Comparison of ENCODE assay signal across 8 mouse cellular contexts in genomic region chr5:24842274-24843102, GRCm38 (mm10). TPM values are rescaled to one million over a fixed set of nuclear protein-coding genes. Genes with fewer than 3 reads are reported as not detected.
DNase-seq lines count a peak whose midpoint lies in the region; ATAC-seq and TF ChIP-seq lines count a peak whose summit lies in the region.

Rheb (minus strand) TSS chr5:24842624.

- H3K36me3 ChIP-seq in forebrain, embryonic 10.5 days (replicated peaks) = peaks cover 9% of the 10 kb centered on the region
- no peaks in the 10 kb centered on the region for H3K36me3 ChIP-seq in heart, embryonic 15.5 days
- H3K36me3 ChIP-seq in liver, embryonic 14.5 days (replicated peaks; ENCODE audit: control insufficient read depth, insufficient read depth, low read depth) = no peaks in the 10 kb centered on the region
- H3K36me3 ChIP-seq in neural tube, embryonic 11.5 days (ENCODE audit: control insufficient read depth, insufficient read depth, low read length) = no peaks in the 10 kb centered on the region
- no peaks in the 10 kb centered on the region for H3K36me3 ChIP-seq in stomach, postnatal 0 days (ENCODE audit: control insufficient read depth, insufficient read depth, low read length)

- H3K4me2 ChIP-seq in heart, embryonic 15.5 days = peak within 1 kb of the TSS; percentile 80
- peak within 1 kb of the TSS; percentile 100 for H3K4me2 ChIP-seq in liver, embryonic 14.5 days (ENCODE audit: low read depth)
- H3K4me2 ChIP-seq in neural tube, embryonic 11.5 days (ENCODE audit: low read depth) = peak within 1 kb of the TSS; percentile 89
- H3K4me2 ChIP-seq in stomach, postnatal 0 days (replicated peaks; ENCODE audit: low read depth) = peak within 1 kb of the TSS; percentile 70

- no peak for TF ChIP-seq CTCF in liver, embryonic 14.5 days (IDR thresholded peaks at IDR 0.05; ENCODE audit: low read depth)
- no peak for TF ChIP-seq CTCF in stomach, postnatal 0 days (IDR thresholded peaks at IDR 0.05; ENCODE audit: low read depth)

- peaks cover 28% of the 10 kb centered on the region for H3K4me1 ChIP-seq in forebrain, embryonic 10.5 days
- peaks cover 41% of the 10 kb centered on the region for H3K4me1 ChIP-seq in heart, embryonic 15.5 days (replicated peaks)
- peaks cover 27 to 29% of the 10 kb centered on the region in 2 experiments for H3K4me1 ChIP-seq in liver, embryonic 14.5 days (replicated peaks; ENCODE audit: control insufficient read depth in 2 of 2, insufficient read depth in 2 of 2, low read length in 1 of 2)
- H3K4me1 ChIP-seq in neural tube, embryonic 11.5 days (ENCODE audit: control insufficient read depth, insufficient read depth, low read length) = peaks cover 13% of the 10 kb centered on the region
- H3K4me1 ChIP-seq in stomach, postnatal 0 days (replicated peaks; ENCODE audit: control insufficient read depth, insufficient read depth) = 0 out of 2 replicates have a peak, but pooled peaks cover 3% of the 10 kb centered on the region

- no peaks in the 10 kb centered on the region for H3K27me3 ChIP-seq in forebrain, embryonic 10.5 days (ENCODE audit: poor library complexity, severe bottlenecking)
- H3K27me3 ChIP-seq in heart, embryonic 15.5 days = no peaks in the 10 kb centered on the region
- H3K27me3 ChIP-seq in liver, embryonic 14.5 days (ENCODE audit: control insufficient read depth, insufficient read depth, low read length) = no peaks in the 10 kb centered on the region
- H3K27me3 ChIP-seq in neural tube, embryonic 11.5 days (ENCODE audit: control insufficient read depth, insufficient read depth, low read length) = no peaks in the 10 kb centered on the region
- H3K27me3 ChIP-seq in stomach, postnatal 0 days (ENCODE audit: control insufficient read depth, insufficient read depth, low read length) = no peaks in the 10 kb centered on the region

- WGBS in forebrain, embryonic 10.5 days = under 1% methylated on average over 91 of the region's 92 CpGs
- under 1% methylated on average over 90 of the region's 92 CpGs for WGBS in heart, embryonic 15.5 days
- under 1% methylated on average over 90 of the region's 92 CpGs for WGBS in liver, embryonic 14.5 days (ENCODE audit: insufficient replicate concordance)
- WGBS in neural tube, embryonic 11.5 days = under 1% methylated on average over 86 of the region's 92 CpGs
- 1% methylated on average over 82 of the region's 92 CpGs for WGBS in stomach, postnatal 0 days

- H3K4me3 ChIP-seq in forebrain, embryonic 10.5 days = peak within 1 kb of the TSS; percentile 99
- H3K4me3 ChIP-seq in heart, embryonic 15.5 days = peak within 1 kb of the TSS; percentile 84
- peak within 1 kb of the TSS; percentile 82 to 89 for H3K4me3 ChIP-seq in liver, embryonic 14.5 days (ENCODE audit: insufficient read depth in 1 of 2, low read depth in 2 of 2, low read length in 2 of 2)
- H3K4me3 ChIP-seq in neural tube, embryonic 11.5 days (ENCODE audit: low read depth, low read length) = peak within 1 kb of the TSS; percentile 92
- peak within 1 kb of the TSS; percentile 96 for H3K4me3 ChIP-seq in stomach, postnatal 0 days (ENCODE audit: low read depth, low read length)

- no peak for TF ChIP-seq EP300 in liver, embryonic 14.5 days (IDR thresholded peaks at IDR 0.05; ENCODE audit: low read depth)
- peak; percentile 90 for TF ChIP-seq EP300 in stomach, postnatal 0 days (optimal IDR thresholded peaks at IDR 0.05)

- peak; percentile 98 to 99 for DNase-seq in CD8-positive naive resting alpha-beta T cell, adult 2 months (ENCODE audit: low read depth in 2 of 2, low spot score in 2 of 2)
- peak; percentile 99 for DNase-seq in c-Kit-positive CD71-negative TER-119-negative erythroid progenitor cells, embryonic 14.5 days (ENCODE audit: low read depth)
- peak; percentile 99 for DNase-seq in forebrain, embryonic 10.5 days (ENCODE audit: extremely low spot score, low spot score)
- DNase-seq in kidney, postnatal 25 days = peak; percentile 99 to 100
- DNase-seq in liver, embryonic 14.5 days (ENCODE audit: low read depth in 3 of 3, low spot score in 3 of 3) = peak; percentile 98 to 99 (median 98)
- DNase-seq in neural tube, embryonic 11.5 days (ENCODE audit: low spot score) = peak; percentile 98
- DNase-seq in stomach, postnatal 0 days (ENCODE audit: low spot score) = peak; percentile 99

- peak within 1 kb of the TSS; percentile 98 for H3K27ac ChIP-seq in forebrain, embryonic 10.5 days
- peak within 1 kb of the TSS; percentile 99 for H3K27ac ChIP-seq in heart, embryonic 15.5 days
- H3K27ac ChIP-seq in liver, embryonic 14.5 days = peak within 1 kb of the TSS; percentile 95
- H3K27ac ChIP-seq in neural tube, embryonic 11.5 days (ENCODE audit: low read depth, low read length) = peak within 1 kb of the TSS; percentile 98
- peak within 1 kb of the TSS; percentile 100 for H3K27ac ChIP-seq in stomach, postnatal 0 days (replicated peaks)

- ATAC-seq in heart, embryonic 15.5 days (replicated peaks; ENCODE audit: insufficient number of reproducible peaks, insufficient read depth, low FRiP score, low read depth) = peak; percentile 95
- ATAC-seq in liver, embryonic 14.5 days (ENCODE audit: insufficient read depth) = peak; percentile 91
- ATAC-seq in neural tube, embryonic 11.5 days (ENCODE audit: insufficient read depth, low FRiP score, low TSS enrichment) = peak; percentile 97
- peak; percentile 96 for ATAC-seq in stomach, postnatal 0 days (ENCODE audit: low FRiP score, low TSS enrichment)

- H3K9ac ChIP-seq in heart, embryonic 15.5 days = peak within 1 kb of the TSS; percentile 90
- H3K9ac ChIP-seq in liver, embryonic 14.5 days (replicated peaks) = peak within 1 kb of the TSS; percentile 92
- peak within 1 kb of the TSS; percentile 93 for H3K9ac ChIP-seq in neural tube, embryonic 11.5 days (ENCODE audit: low read length)
- peak within 1 kb of the TSS; percentile 99 for H3K9ac ChIP-seq in stomach, postnatal 0 days (ENCODE audit: low read length)

- H3K9me3 ChIP-seq in forebrain, embryonic 10.5 days = no peaks in the 10 kb centered on the region
- H3K9me3 ChIP-seq in heart, embryonic 15.5 days (replicated peaks) = no peaks in the 10 kb centered on the region
- no peaks in the 10 kb centered on the region for H3K9me3 ChIP-seq in liver, embryonic 14.5 days (ENCODE audit: control insufficient read depth, low read length)
- no peaks in the 10 kb centered on the region for H3K9me3 ChIP-seq in neural tube, embryonic 11.5 days (ENCODE audit: control insufficient read depth, low read length)
- H3K9me3 ChIP-seq in stomach, postnatal 0 days (ENCODE audit: control insufficient read depth, low read length) = no peaks in the 10 kb centered on the region

RNA-seq across cellular contexts. Expression of gene Rheb, which starts in this region (rescaled TPM):
- polyA plus RNA-seq in forebrain, embryonic 10.5 days (2016; fragmentation: Nextera tagmentation; extraction: Ambion mirVana) = 164 and 189 TPM in 2 replicates
- 211 and 262 TPM in 2 replicates for polyA plus RNA-seq in heart, embryonic 15.5 days (2015; fragmentation: Nextera tagmentation; extraction: Ambion mirVana)
- polyA plus RNA-seq in liver, embryonic 14.5 days (2012; rRNA removed) = 20.3 and 25.9 TPM in 2 replicates
- polyA plus RNA-seq in liver, embryonic 14.5 days (2014; fragmentation: Nextera tagmentation; extraction: Ambion mirVana) = 79.5 and 81.4 TPM in 2 replicates
- 175 and 188 TPM in 2 replicates for polyA plus RNA-seq in neural tube, embryonic 11.5 days (2014; fragmentation: Nextera tagmentation; extraction: Ambion mirVana)
- 209 and 218 TPM in 2 replicates for polyA plus RNA-seq in stomach, postnatal 0 days (2015; fragmentation: Nextera tagmentation; extraction: Ambion mirVana)

Comparison
In these comparisons a context has a peak if more than half of its experiments do, and no peak if none do; other contexts are left out.
1. Peak in every context shown above with its lines: DNase-seq, ATAC-seq, H3K4me3 ChIP-seq and H3K27ac ChIP-seq.